Mouse (Mus musculus) lung, adult 2 months (tissue): Measurements from ENCODE around the gene Rps6ka1. TPM values are rescaled to one million over a fixed set of nuclear protein-coding genes. Genes with fewer than 3 reads are reported as not detected.
"Not testable (repeated sequence)": the region's sequence is repeated elsewhere in the genome, so short reads cannot be mapped to it uniquely, and the experiment has no call there.

Experiments used
- DNase-seq: peaks from one replicate; pipeline ENCODE4 v3.0.0; 2022
- H3K4me1 ChIP-seq: fragments of 200-500 bp; 2 replicates; pipeline ENCODE4 v1.6.1; 2011; ENCODE audit warnings: low read length; ENCODE audit not compliant: control insufficient read depth, insufficient read depth
- H3K4me3 ChIP-seq: fragments of 200-500 bp; replicated peaks from 2 replicates; pipeline ENCODE3; 2011; ENCODE audit warnings: low read depth, mild to moderate bottlenecking, control low read depth, low read length; ENCODE audit errors: extremely low read depth
- CTCF ChIP-seq: fragments of 200-500 bp; IDR thresholded peaks from 2 replicates; pipeline ENCODE4 v1.5.1; 2011; ENCODE audit warnings: mild to moderate bottlenecking, low read length, control low read depth; ENCODE audit not compliant: insufficient read depth
- POLR2A ChIP-seq: fragments of 200-500 bp; IDR thresholded peaks from 2 replicates; pipeline ENCODE4 v1.6.1; 2011; ENCODE audit warnings: low read depth, mild to moderate bottlenecking, control low read depth, low read length, borderline replicate concordance; ENCODE audit errors: extremely low read depth
- WGBS: fragments of 180-500 bp; shearing (Covaris S2); methylation state at CpG from one replicate; pipeline ENCODE4 v1.1.7; 2018; 5-methylcytosine and 5-hydroxymethylcytosine counted together
- polyA plus RNA-seq: library from polyadenylated mRNA; depleted of rRNA; stranded (reverse); fragments of >200 nt; gene quantifications from 2 replicates; pipeline ENCODE4 v1.2.3, GENCODE M21; 2012; rRNA removed

Gene Rps6ka1
- 57.2 and 65.6 TPM in 2 replicates for polyA plus RNA-seq

- H3K4me1 ChIP-seq = peaks cover 11% of the 10 kb centered on the region; the same call in 1 of the 2 replicates
- peak; percentile 80 for DNase-seq
- WGBS = 1% methylated on average over 61 of the region's 61 CpGs
- peak; percentile 15; the same call in 1 of the 2 replicates for TF ChIP-seq POLR2A
- no peak; the same call in 1 of the 2 replicates for TF ChIP-seq CTCF
- H3K4me3 ChIP-seq = peak within 1 kb of the TSS; percentile 73
These were observed at the start of gene Rps6ka1 for GRCm38 (mm10) chr4:133887672-133888453. Rps6ka1 (minus strand) TSS chr4:133887797.

GRCm38 (mm10) chr4:133931785-133932184 is 44.2 kb upstream of the Rps6ka1 start:
- Histone ChIP-seq H3K4me3 (no peak overlapping the region), H3K4me1 (no peaks in the 10 kb centered on the region; the same call in 1 of the 2 replicates)
- no peak for DNase-seq
- no peak for TF ChIP-seq POLR2A
- TF ChIP-seq CTCF = no peak
- WGBS = 84% methylated on average over 3 of the region's 3 CpGs

GRCm38 (mm10) chr4:133931349-133931748 is 43.8 kb upstream of the Rps6ka1 start:
- no peak for DNase-seq
- WGBS = 17% methylated on average over 10 of the region's 10 CpGs

GRCm38 (mm10) chr4:133929278-133929670 is 41.7 kb upstream of the Rps6ka1 start:
- 6% methylated on average over 7 of the region's 7 CpGs for WGBS
- no peak for TF ChIP-seq CTCF
- peak; percentile 36; the same call in 1 of the 2 replicates for TF ChIP-seq POLR2A
- DNase-seq = no peak

More at GRCm38 (mm10) chr4:133931349-133931748, 43.8 kb upstream of the Rps6ka1 start:
- H3K4me1 ChIP-seq = no peaks in the 10 kb centered on the region; the same call in 1 of the 2 replicates
- no peak for TF ChIP-seq POLR2A
- TF ChIP-seq CTCF = no peak; the same call in 1 of the 2 replicates
- no peak overlapping the region for H3K4me3 ChIP-seq

GRCm38 (mm10) chr4:133928576-133929277 is 41.1 kb upstream of the Rps6ka1 start:
- 26% methylated on average over 15 of the region's 15 CpGs for WGBS
- DNase-seq = no peak
- TF ChIP-seq CTCF (no peak), POLR2A (no peak)
- peaks cover 2% of the 10 kb centered on the region; the same call in 1 of the 2 replicates for H3K4me1 ChIP-seq
- no peak overlapping the region for H3K4me3 ChIP-seq

More at GRCm38 (mm10) chr4:133929278-133929670, 41.7 kb upstream of the Rps6ka1 start:
- Histone ChIP-seq H3K4me1 (peaks cover 2% of the 10 kb centered on the region; the same call in 1 of the 2 replicates), H3K4me3 (no peak overlapping the region)

- no peak for DNase-seq
- 29% methylated on average over 4 of the region's 4 CpGs for WGBS
- Histone ChIP-seq H3K4me1 (peaks cover 2% of the 10 kb centered on the region; the same call in 1 of the 2 replicates), H3K4me3 (no peak overlapping the region)
- TF ChIP-seq CTCF = no peak
- no peak for TF ChIP-seq POLR2A
These were observed 37.6 kb upstream of the Rps6ka1 start for GRCm38 (mm10) chr4:133925204-133925603.

GRCm38 (mm10) chr4:133923743-133924142 is 36.1 kb upstream of the Rps6ka1 start:
- WGBS = 64% methylated on average over 5 of the region's 5 CpGs
- Histone ChIP-seq H3K4me3 (no peak overlapping the region), H3K4me1 (peaks cover 2% of the 10 kb centered on the region; the same call in 1 of the 2 replicates)
- no peak for DNase-seq
- TF ChIP-seq POLR2A = no peak
- no peak for TF ChIP-seq CTCF

GRCm38 (mm10) chr4:133918093-133918825 is 30.7 kb upstream of the Rps6ka1 start:
- H3K4me1 ChIP-seq, H3K4me3 ChIP-seq, DNase-seq: not testable (repeated sequence)
- 81% methylated on average over 23 of the region's 23 CpGs for WGBS

GRCm38 (mm10) chr4:133911983-133912382 is 24.4 kb upstream of the Rps6ka1 start:
- DNase-seq = no peak
- 50% methylated on average over 4 of the region's 4 CpGs for WGBS
- TF ChIP-seq POLR2A = no peak
- TF ChIP-seq CTCF = no peak
- Histone ChIP-seq H3K4me1 (peaks cover 12% of the 10 kb centered on the region), H3K4me3 (no peak overlapping the region)
